21 mouse cellular contexts compared by ENCODE assay signal in genomic region chr4:148581422-148581821, GRCm38 (mm10). TPM values are rescaled to one million over a fixed set of nuclear protein-coding genes. Genes with fewer than 3 reads are reported as not detected.
"Had no signal": no experiment of that assay in that cellular context is flagged by ENCODE, and none has a peak within 500 bp of the region (broad histone marks: within the 10 kb centered on the region; RNA-seq: fewer than 3 reads in every experiment).

No protein-coding gene starts in this region.

- H3K4me2 ChIP-seq: lung, embryonic 14.5 days; midbrain, embryonic 12.5 days; midbrain, embryonic 15.5 days; neural tube, embryonic 12.5 days; neural tube, embryonic 15.5 days had no signal

- H3K4me1 ChIP-seq: midbrain, embryonic 12.5 days; midbrain, embryonic 15.5 days; neural tube, embryonic 12.5 days; neural tube, embryonic 15.5 days had no signal

- H3K9me3 ChIP-seq: midbrain, embryonic 12.5 days; midbrain, embryonic 15.5 days; neural tube, embryonic 12.5 days; neural tube, embryonic 15.5 days had no signal

- DNase-seq: kidney, adult 18-20 months; kidney, adult 9 months; kidney, postnatal 14 days; kidney, postnatal 4 days; liver, postnatal 0 days; lung, embryonic 14.5 days; right cerebral cortex, adult 18-20 months; right cerebral cortex, postnatal 14 days; right cerebral cortex, postnatal 4 days; thymus, adult 2 months; thymus, postnatal 14 days; thymus, postnatal 4 days had no signal

- H3K27ac ChIP-seq: liver, embryonic 14.5 days; macrophage; midbrain, embryonic 12.5 days; midbrain, embryonic 15.5 days; neural tube, embryonic 12.5 days; neural tube, embryonic 15.5 days; stomach, postnatal 0 days had no signal

- H3K4me3 ChIP-seq: midbrain, embryonic 12.5 days; midbrain, embryonic 15.5 days; neural tube, embryonic 12.5 days; neural tube, embryonic 15.5 days had no signal

- H3K27me3 ChIP-seq: midbrain, embryonic 12.5 days; midbrain, embryonic 15.5 days; neural tube, embryonic 12.5 days; neural tube, embryonic 15.5 days had no signal

- ATAC-seq: liver, postnatal 0 days; lung, postnatal 0 days; midbrain, embryonic 15.5 days had no signal

- H3K9ac ChIP-seq: liver, embryonic 14.5 days; liver, postnatal 0 days; lung, embryonic 14.5 days; midbrain, embryonic 12.5 days; midbrain, embryonic 15.5 days; neural tube, embryonic 12.5 days; neural tube, embryonic 15.5 days had no signal

RNA-seq across cellular contexts. Expression of gene Masp2, which starts 20.9 kb away (rescaled TPM):
- polyA plus RNA-seq: lung, postnatal 0 days; midbrain, embryonic 12.5 days; stomach, embryonic 14.5 days had no signal
